10 mouse cellular contexts compared by ENCODE assay signal in the genomic region with DNA sequence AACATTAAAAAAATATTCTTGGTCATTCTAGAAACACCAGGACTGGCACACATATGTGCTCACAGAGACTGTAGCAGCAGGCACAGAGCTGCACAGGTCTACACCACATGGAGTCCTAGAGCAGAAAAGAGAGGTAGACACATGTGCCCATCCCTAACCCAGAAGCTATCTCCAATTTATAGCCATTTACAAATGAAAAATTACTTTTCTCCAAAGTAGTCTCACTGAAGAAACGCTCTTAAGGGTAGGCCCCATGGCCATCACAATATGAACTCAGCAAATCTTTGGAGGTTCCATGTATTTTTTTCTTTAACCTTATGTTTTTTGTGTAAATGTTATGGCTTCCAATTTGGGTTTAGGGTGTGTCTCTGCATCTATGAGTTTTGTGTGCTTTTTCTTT. TPM values are rescaled to one million over a fixed set of nuclear protein-coding genes. Genes with fewer than 3 reads are reported as not detected.
DNase-seq lines count a peak whose midpoint lies in the region; ATAC-seq lines count a peak whose summit lies in the region.
"Had no signal": no experiment of that assay in that cellular context is flagged by ENCODE, and none has a peak within 500 bp of the region (broad histone marks: within the 10 kb centered on the region; RNA-seq: fewer than 3 reads in every experiment).

No protein-coding gene starts in this region.

- H3K9me3 ChIP-seq in forebrain, embryonic 12.5 days = no peaks in the 10 kb centered on the region
- no peaks in the 10 kb centered on the region for H3K9me3 ChIP-seq in forebrain, embryonic 13.5 days (replicated peaks)
- no peaks in the 10 kb centered on the region for H3K9me3 ChIP-seq in kidney, embryonic 14.5 days (ENCODE audit: control insufficient read depth, low read length)
- no peaks in the 10 kb centered on the region for H3K9me3 ChIP-seq in neural tube, embryonic 12.5 days

- 97% methylated on average over 1 of the region's 1 CpGs for WGBS in forebrain, embryonic 12.5 days
- WGBS in forebrain, embryonic 13.5 days = 95% methylated on average over 1 of the region's 1 CpGs
- 100% methylated on average over 1 of the region's 1 CpGs for WGBS in kidney, embryonic 14.5 days
- WGBS in neural tube, embryonic 12.5 days = 93% methylated on average over 1 of the region's 1 CpGs

- H3K27me3 ChIP-seq in forebrain, embryonic 12.5 days = no peaks in the 10 kb centered on the region
- no peaks in the 10 kb centered on the region for H3K27me3 ChIP-seq in forebrain, embryonic 13.5 days
- H3K27me3 ChIP-seq in kidney, embryonic 14.5 days (ENCODE audit: control insufficient read depth, insufficient read depth, low read length) = no peaks in the 10 kb centered on the region
- H3K27me3 ChIP-seq in neural tube, embryonic 12.5 days (replicated peaks) = no peaks in the 10 kb centered on the region

- H3K4me2 ChIP-seq in forebrain, embryonic 12.5 days = peak overlapping the region; percentile 13; the same call in 1 of the 2 replicates
- H3K4me2 ChIP-seq in forebrain, embryonic 13.5 days = no peak overlapping the region
- H3K4me2 ChIP-seq in kidney, embryonic 14.5 days (replicated peaks; ENCODE audit: low read depth, low read length) = peak overlapping the region; percentile 59; the same call in 1 of the 2 replicates
- peak overlapping the region; percentile 17; the same call in 1 of the 2 replicates for H3K4me2 ChIP-seq in neural tube, embryonic 12.5 days (replicated peaks)

- peaks cover 25% of the 10 kb centered on the region for H3K4me1 ChIP-seq in forebrain, embryonic 12.5 days
- H3K4me1 ChIP-seq in forebrain, embryonic 13.5 days = peaks cover 40% of the 10 kb centered on the region
- H3K4me1 ChIP-seq in kidney, embryonic 14.5 days (ENCODE audit: control insufficient read depth, insufficient read depth, low read length) = peaks cover 9% of the 10 kb centered on the region; the same call in 1 of the 2 replicates
- peaks cover 18% of the 10 kb centered on the region for H3K4me1 ChIP-seq in neural tube, embryonic 12.5 days

- H3K27ac ChIP-seq in forebrain, embryonic 12.5 days = no peak overlapping the region
- no peak overlapping the region for H3K27ac ChIP-seq in forebrain, embryonic 13.5 days
- no peak overlapping the region for H3K27ac ChIP-seq in kidney, embryonic 14.5 days (ENCODE audit: low read depth, low read length)
- H3K27ac ChIP-seq in neural tube, embryonic 12.5 days = no peak overlapping the region

- no peak for ATAC-seq in forebrain, embryonic 12.5 days (ENCODE audit: low FRiP score)
- ATAC-seq in forebrain, embryonic 13.5 days = no peak
- no peak for ATAC-seq in kidney, embryonic 14.5 days (ENCODE audit: low FRiP score, low TSS enrichment)
- ATAC-seq in neural tube, embryonic 12.5 days (ENCODE audit: low FRiP score, low read depth) = no peak

- no peaks in the 10 kb centered on the region for H3K36me3 ChIP-seq in forebrain, embryonic 12.5 days (replicated peaks)
- H3K36me3 ChIP-seq in forebrain, embryonic 13.5 days (ENCODE audit: poor library complexity, severe bottlenecking) = no peaks in the 10 kb centered on the region
- H3K36me3 ChIP-seq in kidney, embryonic 14.5 days (ENCODE audit: control insufficient read depth, insufficient read depth, low read length) = no peaks in the 10 kb centered on the region
- H3K36me3 ChIP-seq in neural tube, embryonic 12.5 days = no peaks in the 10 kb centered on the region

- no peak for DNase-seq in kidney, adult 11 months
- DNase-seq in neural tube, embryonic 10.5 days (ENCODE audit: extremely low spot score, low spot score) = no peak
- no peak for DNase-seq in right cerebral cortex, postnatal 4 days
- DNase-seq in right cerebral cortex, postnatal 10 days (ENCODE audit: low spot score in 2 of 2) = no peak
- DNase-seq: adrenal gland, postnatal 10 days; kidney, postnatal 25 days had no signal

- H3K4me3 ChIP-seq in forebrain, embryonic 12.5 days (replicated peaks) = no peak overlapping the region
- no peak overlapping the region for H3K4me3 ChIP-seq in forebrain, embryonic 13.5 days
- H3K4me3 ChIP-seq in kidney, embryonic 14.5 days (ENCODE audit: low read length) = no peak overlapping the region
- H3K4me3 ChIP-seq in neural tube, embryonic 12.5 days = no peak overlapping the region

- H3K9ac ChIP-seq in forebrain, embryonic 12.5 days = no peak overlapping the region
- H3K9ac ChIP-seq in forebrain, embryonic 13.5 days = no peak overlapping the region
- no peak overlapping the region for H3K9ac ChIP-seq in kidney, embryonic 14.5 days (ENCODE audit: low read depth, low read length)
- no peak overlapping the region for H3K9ac ChIP-seq in neural tube, embryonic 12.5 days

RNA-seq across cellular contexts. Expression of a gene that starts 1.8 kb away (rescaled TPM):
- polyA plus RNA-seq in forebrain, embryonic 12.5 days (2016; fragmentation: Nextera tagmentation; extraction: Ambion mirVana) = 74.0 and 76.8 TPM in 2 replicates
- 72.3 and 80.2 TPM in 2 replicates for polyA plus RNA-seq in forebrain, embryonic 13.5 days (2015; fragmentation: Nextera tagmentation; extraction: Ambion mirVana)
- 39.9 and 64.3 TPM in 2 replicates for polyA plus RNA-seq in kidney, embryonic 14.5 days (2014; fragmentation: Nextera tagmentation; extraction: Ambion mirVana)
- polyA plus RNA-seq in neural tube, embryonic 12.5 days (2016; fragmentation: Nextera tagmentation; extraction: Ambion mirVana) = 79.3 and 84.7 TPM in 2 replicates

RNA-seq across cellular contexts. Expression of a gene that starts 2.4 kb away (rescaled TPM):
- 4.5 and 5.3 TPM in 2 replicates for polyA plus RNA-seq in forebrain, embryonic 12.5 days (2016; fragmentation: Nextera tagmentation; extraction: Ambion mirVana)
- 2.9 and 3.3 TPM in 2 replicates for polyA plus RNA-seq in forebrain, embryonic 13.5 days (2015; fragmentation: Nextera tagmentation; extraction: Ambion mirVana)
- polyA plus RNA-seq in kidney, embryonic 14.5 days (2014; fragmentation: Nextera tagmentation; extraction: Ambion mirVana) = 18.4 and 23.1 TPM in 2 replicates
- 7.1 and 7.8 TPM in 2 replicates for polyA plus RNA-seq in neural tube, embryonic 12.5 days (2016; fragmentation: Nextera tagmentation; extraction: Ambion mirVana)
